Mouse (Mus musculus) liver, adult 2 months (tissue): ENCODE results near the gene Hoxa13.

Experiments
- CTCF ChIP-seq: fragments of 200-500 bp; IDR thresholded peaks from 2 replicates; pipeline ENCODE4 v1.5.1; 2011; ENCODE audit warnings: low read depth, low read length, control low read depth
- POLR2A ChIP-seq: fragments of 200-500 bp; IDR thresholded peaks from 2 replicates; pipeline ENCODE4 v1.6.1; 2011; ENCODE audit warnings: low read length, control low read depth; ENCODE audit not compliant: insufficient read depth; ENCODE audit errors: extremely low read depth

DNA sequence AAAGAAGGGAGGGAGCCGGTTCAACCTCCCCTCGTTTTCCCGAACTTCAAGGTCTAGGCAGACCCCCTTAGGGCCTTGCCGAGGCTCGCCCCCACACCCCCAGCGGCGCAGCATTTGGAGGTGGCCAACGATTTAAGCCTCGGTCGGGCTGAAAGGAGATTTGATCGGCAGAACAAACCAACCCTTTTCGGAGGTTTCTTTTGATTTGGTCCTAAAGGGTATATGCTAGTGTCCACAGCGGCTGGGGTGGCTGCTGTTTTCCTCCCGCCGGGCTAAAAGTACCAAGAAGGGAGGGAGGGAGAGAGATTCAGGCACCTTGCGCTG is 11.3 kb downstream of the Hoxa13 start:
- no peak for TF ChIP-seq CTCF
- no peak for TF ChIP-seq POLR2A
